Mouse (Mus musculus): Measurements from ENCODE around the gene Bpifb5.

DNA sequence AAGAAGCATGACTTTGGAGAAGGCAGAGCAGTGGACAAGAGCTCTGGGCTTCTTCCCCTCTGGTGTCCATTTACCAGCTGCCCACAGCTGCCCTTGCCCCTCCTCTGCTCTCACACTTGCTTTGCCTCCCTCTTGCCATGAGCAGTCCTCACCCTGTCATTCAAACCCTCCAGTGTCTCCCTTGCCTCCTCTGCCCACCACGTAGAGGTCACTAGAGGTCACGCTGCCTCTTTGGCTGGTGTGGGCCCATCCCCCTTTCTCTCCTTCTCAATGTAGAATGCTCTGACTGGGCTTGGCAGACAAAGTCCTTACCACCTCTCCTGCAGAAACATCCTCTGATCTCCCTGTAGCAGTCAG lies 353 bp downstream of the Bpifb5 start:
- TF ChIP-seq CTCF (IDR thresholded peaks at IDR 0.05; ENCODE audit: borderline replicate concordance, insufficient read depth, low read length), result no peak
- TF ChIP-seq POLR2A (IDR thresholded peaks at IDR 0.05; ENCODE audit: low read depth, low read length), result no peak
